Mouse (Mus musculus) megakaryocyte, adult 5-6 weeks (primary cell): ENCODE measurements around the gene Adssl1. TPM values are rescaled to one million over a fixed set of nuclear protein-coding genes. Genes with fewer than 3 reads are reported as not detected.
A peak's percentile ranks its signal among the peaks of the same experiment; 100 is the strongest.

Experiments used
- ATAC-seq: 2 replicates; pipeline ENCODE4 v1.8.0; 2016; ENCODE audit warnings: mild to moderate bottlenecking, inconsistent platforms; ENCODE audit not compliant: poor library complexity, severe bottlenecking
- total RNA-seq, 2 experiments: library from RNA; stranded (forward) in 1 of 2; stranded (reverse) in 1 of 2; fragments of 153-499, 151-499 nt in 1 of 2; fragments of 221-1000, 200-1000 nt in 1 of 2; gene quantifications; 2 replicates each; pipeline versions ENCODE4 v1.2.3 to v1.2.4; 2015 to 2017

Gene Adssl1
- total RNA-seq, 2 experiments from 2014 or later: 72.3 to 82.1 TPM

DNA sequence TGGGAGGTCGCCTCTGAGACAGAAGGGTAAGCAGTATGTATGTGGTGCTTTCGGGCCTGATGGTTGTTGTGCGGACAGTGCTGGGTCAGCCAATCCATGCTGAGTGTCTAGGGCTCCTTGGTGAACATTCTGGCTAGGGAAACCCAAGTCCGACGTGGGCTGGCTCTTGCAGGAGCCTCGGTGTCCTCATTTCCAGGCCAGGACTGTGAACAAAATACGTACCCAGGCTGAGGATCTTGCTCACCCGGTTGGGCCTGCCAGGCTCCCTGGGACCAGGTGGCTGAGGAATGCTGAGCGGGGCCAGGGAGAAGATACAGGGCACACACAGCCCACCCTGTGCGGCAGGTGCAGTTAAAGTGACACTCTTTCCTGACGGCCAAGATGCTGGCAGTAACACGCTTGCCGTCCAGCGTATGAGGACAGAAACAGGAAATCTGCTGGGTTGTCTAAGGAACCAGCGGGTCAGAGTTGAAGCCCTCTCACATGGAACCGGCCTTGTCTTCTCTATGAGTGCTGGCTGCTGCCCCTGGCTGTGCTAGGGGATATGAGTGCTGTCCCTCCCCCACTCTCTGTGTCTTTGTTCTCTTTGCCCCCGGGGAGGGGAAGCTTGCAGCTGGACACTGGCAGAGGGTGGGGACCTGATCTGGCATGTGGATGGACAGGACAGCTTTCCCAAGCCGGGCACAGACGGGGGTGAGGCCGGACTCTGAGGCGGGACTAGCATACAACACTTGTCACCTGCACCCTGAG lies 26.7 kb upstream of the Adssl1 start:
- ATAC-seq: no peak

DNA sequence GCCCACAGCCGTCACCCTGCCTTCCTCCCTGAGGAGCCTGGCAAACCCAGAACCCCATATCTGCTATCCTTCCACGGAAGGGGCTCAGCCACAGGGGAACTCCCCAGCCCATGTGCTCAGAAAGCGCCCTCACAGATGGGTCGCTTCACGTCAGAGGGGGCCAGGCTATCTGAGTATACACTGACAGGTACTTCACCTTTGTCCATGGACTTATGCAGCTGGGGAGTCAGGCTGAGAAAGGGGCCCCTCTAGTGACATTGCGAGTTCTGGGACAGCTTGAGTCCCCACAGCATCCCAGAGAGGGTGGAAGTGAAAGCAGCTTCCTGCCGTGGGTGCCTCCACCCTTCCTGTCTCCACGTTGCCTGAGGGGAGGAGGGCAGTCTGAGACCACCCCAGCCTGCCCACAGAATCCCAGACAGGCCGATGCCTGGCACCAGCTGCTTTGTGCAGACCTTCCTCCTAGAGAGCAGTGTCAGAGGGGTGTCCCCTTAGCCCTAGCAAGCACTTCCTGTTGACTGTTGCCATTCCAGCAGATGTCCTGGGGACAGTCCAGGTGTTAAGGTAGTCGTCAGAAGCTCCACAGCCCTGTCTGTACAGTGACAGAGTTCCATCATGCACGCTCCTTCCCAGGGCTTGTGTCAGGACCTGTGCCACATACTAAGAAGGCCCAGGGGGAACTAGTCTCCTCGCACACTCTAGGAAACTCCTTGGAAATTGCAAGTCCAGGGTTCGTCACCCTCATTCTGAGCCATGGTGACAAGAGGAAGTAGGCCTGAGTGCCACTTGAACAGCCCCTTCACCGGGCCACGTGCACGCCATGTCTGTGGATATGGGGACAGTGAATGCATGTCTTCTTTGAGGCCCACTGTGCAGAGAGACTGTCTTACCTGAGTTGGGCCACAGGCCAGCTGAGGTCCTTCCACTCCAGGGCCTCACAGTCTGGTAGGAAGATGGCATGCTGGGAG lies 25.6 kb upstream of the Adssl1 start:
- peak; percentile 66 for ATAC-seq

GRCm38 (mm10) chr12:112594989-112595388 lies 24.9 kb upstream of the Adssl1 start:
- no peak for ATAC-seq

- ATAC-seq: no peak
Measured at GRCm38 (mm10) chr12:112595626-112596025, 24.2 kb upstream of the Adssl1 start.

DNA sequence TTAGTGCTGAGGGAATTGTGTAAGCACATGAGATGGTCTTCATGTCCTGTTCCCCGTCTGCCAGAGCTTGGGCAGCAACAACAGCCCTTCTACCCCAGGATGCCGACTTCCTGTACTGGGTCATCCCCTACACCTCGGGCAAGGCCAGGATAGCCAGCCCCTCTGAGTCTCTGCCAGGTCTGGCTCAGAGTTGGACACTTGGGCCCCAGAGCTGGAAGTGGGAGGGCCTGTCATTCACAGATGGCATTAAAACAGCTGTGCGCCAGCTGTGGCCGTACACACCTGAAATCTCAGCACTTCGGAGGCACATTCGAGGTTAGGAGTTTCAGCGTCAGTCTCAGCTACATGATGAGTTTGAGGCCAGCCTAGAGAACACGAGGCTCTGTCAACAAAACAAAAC lies 23.4 kb upstream of the Adssl1 start:
- ATAC-seq: no peak

DNA sequence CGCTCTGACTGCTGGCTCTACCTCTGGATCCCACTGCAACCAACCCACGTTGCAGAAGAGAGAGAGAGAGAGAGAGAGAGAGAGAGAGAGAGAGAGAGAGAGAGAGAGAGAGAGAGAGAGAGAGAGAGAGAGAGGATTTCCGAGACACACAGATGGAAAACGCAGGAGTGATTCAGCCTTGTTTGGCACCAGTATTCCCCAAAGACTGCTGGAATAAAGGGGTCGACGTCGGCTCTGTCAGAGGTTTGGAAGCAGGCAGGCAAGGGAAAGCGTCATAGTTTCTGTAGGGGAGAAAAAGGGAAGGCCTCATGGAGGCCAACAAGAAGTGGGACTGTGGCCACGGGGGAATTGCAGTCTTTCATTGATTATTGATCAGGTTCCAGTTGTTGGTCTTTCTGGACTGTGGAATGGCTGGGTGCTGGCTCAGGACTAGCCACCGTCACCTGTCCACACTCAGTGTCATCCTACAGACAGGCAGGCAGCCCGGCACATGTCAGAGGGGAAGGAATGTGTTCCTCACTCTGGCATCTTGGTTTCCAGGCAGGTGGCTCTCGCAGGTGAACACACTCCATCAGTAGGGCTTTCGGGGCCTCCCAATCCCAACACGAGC lies 22.8 kb upstream of the Adssl1 start:
- no peak for ATAC-seq

DNA sequence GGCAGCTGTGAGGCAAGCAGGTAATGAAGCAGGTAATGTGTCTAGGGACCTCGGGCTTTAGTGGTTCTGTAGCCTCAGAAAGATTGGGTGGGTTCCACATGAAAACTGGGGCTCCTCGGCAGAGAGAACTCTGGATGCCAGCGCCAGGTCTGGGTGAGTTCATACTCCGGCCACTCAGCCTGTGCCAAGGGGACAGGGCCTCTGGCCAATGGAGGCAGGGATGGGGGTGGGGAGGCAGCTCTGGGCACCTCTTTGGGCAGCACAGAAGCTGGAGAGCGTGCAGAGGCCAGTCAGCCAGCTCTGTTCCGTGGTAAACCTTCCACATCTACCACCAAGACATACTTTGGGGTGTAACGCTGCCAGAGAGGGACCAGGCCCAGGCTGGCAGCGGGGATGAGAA lies 22.2 kb upstream of the Adssl1 start:
- no peak for ATAC-seq

GRCm38 (mm10) chr12:112599198-112599597 lies 20.6 kb upstream of the Adssl1 start:
- ATAC-seq: no peak

- no peak for ATAC-seq
Measured at GRCm38 (mm10) chr12:112599942-112600611, 19.8 kb upstream of the Adssl1 start.

GRCm38 (mm10) chr12:112604022-112604421 lies 15.8 kb upstream of the Adssl1 start:
- ATAC-seq: no peak

- ATAC-seq: peak; percentile 58
Measured at GRCm38 (mm10) chr12:112604709-112605649, 14.9 kb upstream of the Adssl1 start.

DNA sequence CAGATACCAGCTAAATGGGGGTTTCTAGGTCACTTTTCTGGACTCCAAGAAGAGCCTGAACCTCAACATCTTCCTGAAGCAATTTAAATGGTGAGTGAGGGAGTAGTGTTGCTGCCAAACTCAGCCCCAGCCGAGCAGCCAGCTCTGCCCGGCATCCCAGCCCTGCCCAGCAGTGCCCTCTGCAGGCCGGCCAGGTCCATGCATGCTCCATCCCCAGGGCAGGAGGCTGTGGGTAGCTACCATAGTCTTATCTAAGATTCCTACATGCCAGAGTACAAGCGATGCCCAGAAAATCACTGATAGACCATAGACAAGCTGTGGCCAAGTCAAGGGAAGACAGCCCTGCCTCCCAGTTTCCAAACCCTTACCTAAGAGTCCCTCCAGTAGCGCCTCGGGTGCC lies 14.1 kb upstream of the Adssl1 start:
- peak; percentile 97 for ATAC-seq

DNA sequence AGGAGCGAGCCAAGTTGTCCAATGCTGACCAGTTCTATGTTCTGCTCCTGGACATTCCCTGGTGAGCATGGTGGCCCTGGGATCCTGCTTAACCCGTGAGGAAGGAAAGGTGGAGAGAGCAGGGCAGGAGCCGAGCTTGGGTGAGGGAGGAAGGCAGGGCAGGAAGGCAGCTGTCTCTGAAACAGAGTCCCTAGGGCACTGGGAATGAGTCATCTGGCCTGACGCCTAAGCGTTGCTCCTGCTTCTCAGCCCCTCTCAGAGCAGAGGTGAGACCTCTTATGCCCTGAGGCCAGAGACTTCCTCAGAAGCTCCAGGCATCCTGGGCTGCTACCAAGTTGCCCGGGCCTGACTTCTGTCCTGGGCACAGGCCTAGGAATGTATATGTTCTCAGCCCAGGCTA lies 12.8 kb upstream of the Adssl1 start:
- no peak for ATAC-seq

DNA sequence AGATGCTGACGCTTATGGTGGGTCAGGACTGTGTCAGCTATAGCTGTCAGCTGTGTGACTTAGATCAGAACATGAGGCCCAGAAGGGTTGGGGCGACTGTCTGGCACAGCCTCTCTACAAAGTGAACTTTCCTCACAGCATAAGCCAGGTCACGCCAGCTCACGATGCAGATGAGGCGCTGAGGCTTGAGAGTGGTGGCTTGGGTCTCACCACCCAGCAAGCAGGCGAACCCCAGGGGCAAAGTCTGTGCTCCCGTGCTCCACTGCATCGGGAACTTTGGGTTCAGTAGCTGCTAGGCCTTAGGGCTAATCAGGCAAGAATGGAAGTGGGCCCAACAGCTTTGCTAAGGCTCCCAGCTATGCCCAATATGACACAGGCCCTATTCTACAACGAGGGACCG lies 10.8 kb upstream of the Adssl1 start:
- no peak for ATAC-seq

GRCm38 (mm10) chr12:112616668-112617067 lies 3.2 kb upstream of the Adssl1 start:
- no peak for ATAC-seq

- peak; percentile 46 for ATAC-seq
Measured at GRCm38 (mm10) chr12:112617184-112617583, 2.7 kb upstream of the Adssl1 start.

GRCm38 (mm10) chr12:112617898-112618380 lies 1.9 kb upstream of the Adssl1 start:
- ATAC-seq: peak; percentile 58

DNA sequence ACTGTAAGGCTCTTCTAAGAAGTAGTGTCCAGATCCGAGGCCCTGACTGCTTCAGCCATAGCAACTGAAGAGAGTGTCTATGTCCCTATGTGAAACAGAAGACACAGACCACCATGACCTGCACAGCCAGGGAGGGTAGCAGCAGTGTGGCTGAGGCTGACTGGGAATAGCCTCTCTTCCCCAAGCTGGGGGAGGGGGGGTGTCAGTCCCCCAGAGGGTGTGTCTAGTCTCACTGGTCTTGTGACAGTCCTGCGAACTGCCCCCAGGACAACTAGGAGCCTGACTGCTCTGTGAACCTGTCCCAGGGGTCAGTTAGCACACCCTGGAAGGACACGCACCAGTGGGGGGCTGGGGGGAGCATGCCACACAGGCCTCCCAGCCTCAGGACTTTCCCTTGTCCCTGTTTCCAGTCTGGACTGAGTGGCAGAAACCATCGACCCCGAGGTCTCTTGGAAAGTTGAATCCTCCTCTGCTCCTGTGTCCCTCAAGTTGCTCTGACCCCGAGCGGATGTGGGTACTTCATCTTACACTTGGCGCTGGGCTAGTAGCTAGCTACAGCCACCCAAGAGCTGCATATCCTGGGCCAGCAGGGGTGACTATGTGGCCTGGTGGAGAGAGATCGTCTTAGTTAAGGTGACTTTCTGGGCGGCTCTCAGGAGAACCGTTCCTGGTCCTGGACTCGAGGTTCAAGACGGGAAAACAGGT lies 712 bp upstream of the Adssl1 start:
- peak; percentile 13 for ATAC-seq
